Comparison of ENCODE assay signal across 23 mouse cellular contexts in genomic region chr8:95816044-95816708, GRCm38 (mm10). TPM values are rescaled to one million over a fixed set of nuclear protein-coding genes. Genes with fewer than 3 reads are reported as not detected.
DNase-seq lines count a peak whose midpoint lies in the region; ATAC-seq lines count a peak whose summit lies in the region.
"Had no signal": no experiment of that assay in that cellular context is flagged by ENCODE, and none has a peak within 500 bp of the region (broad histone marks: within the 10 kb centered on the region; RNA-seq: fewer than 3 reads in every experiment).

No protein-coding gene starts in this region.

- H3K36me3 ChIP-seq in forebrain, embryonic 11.5 days (ENCODE audit: control insufficient read depth, insufficient read depth, low read length) = no peaks in the 10 kb centered on the region
- no peaks in the 10 kb centered on the region for H3K36me3 ChIP-seq in forebrain, embryonic 14.5 days (ENCODE audit: control insufficient read depth, insufficient read depth, low read length)
- H3K36me3 ChIP-seq in lung, embryonic 16.5 days (ENCODE audit: control insufficient read depth, insufficient read depth, low read length) = no peaks in the 10 kb centered on the region
- H3K36me3 ChIP-seq in intestine, embryonic 15.5 days = no peaks in the 10 kb centered on the region
- H3K36me3 ChIP-seq: embryonic facial prominence, embryonic 12.5 days; forebrain, embryonic 15.5 days had no signal

- no peak overlapping the region for H3K4me3 ChIP-seq in forebrain, embryonic 11.5 days (ENCODE audit: low read depth, low read length)
- H3K4me3 ChIP-seq in forebrain, embryonic 14.5 days (ENCODE audit: low read depth, low read length) = no peak overlapping the region
- H3K4me3 ChIP-seq in lung, embryonic 16.5 days (ENCODE audit: low read length) = no peak overlapping the region
- no peak overlapping the region for H3K4me3 ChIP-seq in intestine, embryonic 15.5 days (replicated peaks)
- H3K4me3 ChIP-seq: embryonic facial prominence, embryonic 12.5 days; erythroblast, embryonic 14.5 days; forebrain, embryonic 15.5 days; megakaryocyte, embryonic 14.5 days had no signal

- H3K9me3 ChIP-seq in forebrain, embryonic 11.5 days (ENCODE audit: control insufficient read depth, low read length) = no peaks in the 10 kb centered on the region
- no peaks in the 10 kb centered on the region for H3K9me3 ChIP-seq in forebrain, embryonic 14.5 days (replicated peaks; ENCODE audit: control insufficient read depth, low read length)
- H3K9me3 ChIP-seq in lung, embryonic 16.5 days (ENCODE audit: control insufficient read depth, low read length) = no peaks in the 10 kb centered on the region
- no peaks in the 10 kb centered on the region for H3K9me3 ChIP-seq in intestine, embryonic 15.5 days
- H3K9me3 ChIP-seq: embryonic facial prominence, embryonic 12.5 days; forebrain, embryonic 15.5 days; megakaryocyte, embryonic 14.5 days had no signal

- no peaks in the 10 kb centered on the region for H3K27me3 ChIP-seq in forebrain, embryonic 11.5 days (ENCODE audit: control insufficient read depth, insufficient read depth, low read length)
- H3K27me3 ChIP-seq in forebrain, embryonic 14.5 days (replicated peaks; ENCODE audit: control insufficient read depth, insufficient read depth, low read length) = no peaks in the 10 kb centered on the region
- H3K27me3 ChIP-seq in lung, embryonic 16.5 days (ENCODE audit: control insufficient read depth, insufficient read depth, low read depth, low read length) = no peaks in the 10 kb centered on the region
- H3K27me3 ChIP-seq in intestine, embryonic 15.5 days (replicated peaks) = no peaks in the 10 kb centered on the region
- H3K27me3 ChIP-seq: embryonic facial prominence, embryonic 12.5 days; forebrain, embryonic 15.5 days; megakaryocyte, embryonic 14.5 days had no signal

- H3K9ac ChIP-seq in forebrain, embryonic 11.5 days (ENCODE audit: low read length) = no peak overlapping the region
- H3K9ac ChIP-seq in forebrain, embryonic 14.5 days (ENCODE audit: low read length) = no peak overlapping the region
- no peak overlapping the region for H3K9ac ChIP-seq in lung, embryonic 16.5 days (ENCODE audit: low read length)
- no peak overlapping the region for H3K9ac ChIP-seq in intestine, embryonic 15.5 days
- H3K9ac ChIP-seq: embryonic facial prominence, embryonic 12.5 days; forebrain, embryonic 15.5 days; hindbrain, embryonic 14.5 days had no signal

- no peak overlapping the region for H3K4me2 ChIP-seq in forebrain, embryonic 11.5 days (ENCODE audit: low read depth, low read length, severe bottlenecking)
- no peak overlapping the region for H3K4me2 ChIP-seq in forebrain, embryonic 14.5 days (ENCODE audit: low read length)
- H3K4me2 ChIP-seq in lung, embryonic 16.5 days (ENCODE audit: low read depth, low read length) = no peak overlapping the region
- no peak overlapping the region for H3K4me2 ChIP-seq in intestine, embryonic 15.5 days (replicated peaks)
- H3K4me2 ChIP-seq: embryonic facial prominence, embryonic 12.5 days; forebrain, embryonic 15.5 days; hindbrain, embryonic 14.5 days had no signal

- WGBS in forebrain, embryonic 11.5 days = 49% methylated on average over 6 of the region's 6 CpGs
- 55% methylated on average over 6 of the region's 6 CpGs for WGBS in forebrain, embryonic 14.5 days
- WGBS in lung, embryonic 16.5 days = 32% methylated on average over 6 of the region's 6 CpGs
- 25% methylated on average over 6 of the region's 6 CpGs for WGBS in intestine, embryonic 15.5 days

- DNase-seq in forebrain, embryonic 11.5 days (ENCODE audit: low spot score) = peak; percentile 23
- no peak for DNase-seq in forebrain, embryonic 14.5 days (ENCODE audit: low spot score)
- no peak for DNase-seq in lung, adult 18-20 months
- DNase-seq in yolk sac, embryonic 10.5 days (ENCODE audit: low spot score) = peak; percentile 66
- DNase-seq in frontal cortex, postnatal 10 days (ENCODE audit: low spot score in 2 of 2) = no peak
- DNase-seq: adrenal gland, adult 8-10 months; cerebellum, adult 9-11 months; kidney, adult 18-20 months; kidney, postnatal 10 days; left cerebral cortex, postnatal 4 days; liver; lung, postnatal 14 days; retina, postnatal 1 day; thymus, postnatal 14 days had no signal

- ATAC-seq in forebrain, embryonic 11.5 days (replicated peaks; ENCODE audit: low FRiP score) = no peak
- ATAC-seq in forebrain, embryonic 14.5 days = no peak
- 0 out of 2 replicates have a peak, but pooled peaks have one; percentile 28 for ATAC-seq in lung, embryonic 16.5 days (ENCODE audit: low read depth)
- peak; percentile 95 for ATAC-seq in intestine, embryonic 15.5 days
- ATAC-seq in granulocyte monocyte progenitor cell, adult 5-6 weeks (replicated peaks; ENCODE audit: poor library complexity, severe bottlenecking) = no peak
- ATAC-seq: CD4-positive, CD25-positive, alpha-beta regulatory T cell, adult 4 months; forebrain, embryonic 15.5 days had no signal

- H3K27ac ChIP-seq in forebrain, embryonic 11.5 days (ENCODE audit: low read depth, low read length) = no peak overlapping the region
- H3K27ac ChIP-seq in forebrain, embryonic 14.5 days (ENCODE audit: low read depth, low read length) = no peak overlapping the region
- H3K27ac ChIP-seq in lung, embryonic 16.5 days (ENCODE audit: low read length) = no peak overlapping the region
- H3K27ac ChIP-seq in intestine, embryonic 15.5 days = no peak overlapping the region
- H3K27ac ChIP-seq: embryonic facial prominence, embryonic 12.5 days; forebrain, embryonic 15.5 days; hindbrain, embryonic 14.5 days had no signal

- H3K4me1 ChIP-seq in forebrain, embryonic 11.5 days (replicated peaks; ENCODE audit: control insufficient read depth, insufficient read depth, low read length) = no peaks in the 10 kb centered on the region
- H3K4me1 ChIP-seq in forebrain, embryonic 14.5 days (ENCODE audit: control insufficient read depth, insufficient read depth, low read length) = no peaks in the 10 kb centered on the region
- H3K4me1 ChIP-seq in lung, embryonic 16.5 days (replicated peaks; ENCODE audit: control insufficient read depth, insufficient read depth, low read length) = no peaks in the 10 kb centered on the region; the same call in 1 of the 2 replicates
- H3K4me1 ChIP-seq in intestine, embryonic 15.5 days (replicated peaks) = no peaks in the 10 kb centered on the region
- H3K4me1 ChIP-seq: embryonic facial prominence, embryonic 12.5 days; forebrain, embryonic 15.5 days had no signal

RNA-seq across cellular contexts. Expression of gene Cnot1, which starts 8.9 kb away (rescaled TPM):
- polyA plus RNA-seq in forebrain, embryonic 11.5 days (2014; fragmentation: Nextera tagmentation; extraction: Ambion mirVana) = 133 and 136 TPM in 2 replicates
- 63.0 and 66.4 TPM in 2 replicates for polyA plus RNA-seq in forebrain, embryonic 14.5 days (2014; fragmentation: Nextera tagmentation; extraction: Ambion mirVana)
- polyA plus RNA-seq in lung, embryonic 16.5 days (2015; fragmentation: Nextera tagmentation; extraction: Ambion mirVana) = 65.9 and 74.6 TPM in 2 replicates
- polyA plus RNA-seq in intestine, embryonic 15.5 days (2015; fragmentation: Nextera tagmentation; extraction: Ambion mirVana) = 56.4 and 57.5 TPM in 2 replicates
- total RNA-seq in granulocyte monocyte progenitor cell, adult 5-6 weeks (2014; fragmentation: Nextera tagmentation) = 283 and 320 TPM in 2 replicates
- total RNA-seq in granulocyte monocyte progenitor cell, adult 5-6 weeks (2017) = 99.3 and 113 TPM in 2 replicates

RNA-seq across cellular contexts. Expression of gene Sap18b, which starts 9.0 kb away (rescaled TPM):
- 327 and 379 TPM in 2 replicates for polyA plus RNA-seq in forebrain, embryonic 11.5 days (2014; fragmentation: Nextera tagmentation; extraction: Ambion mirVana)
- 271 and 294 TPM in 2 replicates for polyA plus RNA-seq in forebrain, embryonic 14.5 days (2014; fragmentation: Nextera tagmentation; extraction: Ambion mirVana)
- polyA plus RNA-seq in lung, embryonic 16.5 days (2015; fragmentation: Nextera tagmentation; extraction: Ambion mirVana) = 318 and 339 TPM in 2 replicates
- 324 and 397 TPM in 2 replicates for polyA plus RNA-seq in intestine, embryonic 15.5 days (2015; fragmentation: Nextera tagmentation; extraction: Ambion mirVana)
- total RNA-seq in granulocyte monocyte progenitor cell, adult 5-6 weeks (2014; fragmentation: Nextera tagmentation) = 28.5 and 140 TPM in 2 replicates
- 184 and 222 TPM in 2 replicates for total RNA-seq in granulocyte monocyte progenitor cell, adult 5-6 weeks (2017)

RNA-seq across cellular contexts. Expression of gene Slc38a7, which starts 37.2 kb away (rescaled TPM):
- polyA plus RNA-seq in forebrain, embryonic 11.5 days (2014; fragmentation: Nextera tagmentation; extraction: Ambion mirVana) = 19.6 and 20.3 TPM in 2 replicates
- 25.4 and 27.5 TPM in 2 replicates for polyA plus RNA-seq in forebrain, embryonic 14.5 days (2014; fragmentation: Nextera tagmentation; extraction: Ambion mirVana)
- polyA plus RNA-seq in lung, embryonic 16.5 days (2015; fragmentation: Nextera tagmentation; extraction: Ambion mirVana) = 15.5 and 15.6 TPM in 2 replicates
- polyA plus RNA-seq in intestine, embryonic 15.5 days (2015; fragmentation: Nextera tagmentation; extraction: Ambion mirVana) = 20.6 and 22.0 TPM in 2 replicates
- total RNA-seq in granulocyte monocyte progenitor cell, adult 5-6 weeks (2014; fragmentation: Nextera tagmentation) = 8.2 and 21.8 TPM in 2 replicates
- total RNA-seq in granulocyte monocyte progenitor cell, adult 5-6 weeks (2017) = 7.0 and 8.4 TPM in 2 replicates

Comparison
In these comparisons a context has a peak if more than half of its experiments do, and no peak if none do; other contexts are left out.
1. DNase-seq: peak in forebrain, embryonic 11.5 days (single experiment) and yolk sac, embryonic 10.5 days (single experiment); none in forebrain, embryonic 14.5 days (single experiment), lung, adult 18-20 months (0 of 2) and frontal cortex, postnatal 10 days (0 of 2).
2. ATAC-seq: peak in lung, embryonic 16.5 days (single experiment) and intestine, embryonic 15.5 days (single experiment); none in forebrain, embryonic 11.5 days (single experiment), forebrain, embryonic 14.5 days (single experiment) and granulocyte monocyte progenitor cell, adult 5-6 weeks (single experiment).